ENCODE assay signal across 8 mouse cellular contexts in the genomic region with DNA sequence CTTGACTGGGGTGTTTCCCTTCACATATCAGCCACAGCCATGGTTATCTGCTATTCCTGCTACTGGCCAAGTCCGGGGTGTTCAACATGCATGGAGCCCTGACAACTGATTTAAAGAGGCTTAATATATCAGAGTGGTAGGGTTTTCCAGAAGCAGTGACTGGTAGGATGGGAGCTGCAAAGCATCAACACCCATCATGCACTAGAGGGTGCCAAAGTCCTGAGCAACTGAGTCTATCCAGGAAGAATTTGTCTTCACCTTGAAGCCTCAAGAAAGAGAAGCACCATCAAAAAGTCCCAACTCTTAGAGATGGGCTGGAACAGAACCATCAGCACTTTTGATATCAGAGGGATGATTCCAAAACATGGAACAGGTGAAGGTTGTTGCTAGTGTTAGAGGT.
DNase-seq lines count a peak whose midpoint lies in the region; ATAC-seq and TF ChIP-seq lines count a peak whose summit lies in the region.

No protein-coding gene starts in this region.

- peak; percentile 91 for TF ChIP-seq CTCF in cortical plate, adult 2 months (IDR thresholded peaks at IDR 0.05; ENCODE audit: extremely low read depth, insufficient read depth, low read length)

- TF ChIP-seq POLR2A in cortical plate, adult 2 months (IDR thresholded peaks at IDR 0.05; ENCODE audit: extremely low read depth, insufficient read depth, low read length) = no peak

- 52% methylated on average over 1 of the region's 1 CpGs for WGBS in hindbrain, embryonic 11.5 days
- WGBS in hindbrain, embryonic 10.5 days = 75% methylated on average over 1 of the region's 1 CpGs

- no peak overlapping the region for H3K4me2 ChIP-seq in hindbrain, embryonic 11.5 days (replicated peaks; ENCODE audit: low read depth, low read length)

- H3K4me3 ChIP-seq in hindbrain, embryonic 11.5 days (ENCODE audit: low read depth, low read length) = no peak overlapping the region
- no peak overlapping the region for H3K4me3 ChIP-seq in hindbrain, embryonic 10.5 days
- H3K4me3 ChIP-seq in cortical plate, adult 2 months (ENCODE audit: insufficient read depth, low read length) = no peak overlapping the region

- ATAC-seq in hindbrain, embryonic 11.5 days (ENCODE audit: low FRiP score) = 0 out of 2 replicates have a peak, but pooled peaks have one; percentile 14

- H3K9me3 ChIP-seq in hindbrain, embryonic 11.5 days (ENCODE audit: control insufficient read depth, low read length) = no peaks in the 10 kb centered on the region
- no peaks in the 10 kb centered on the region for H3K9me3 ChIP-seq in hindbrain, embryonic 10.5 days

- H3K9ac ChIP-seq in hindbrain, embryonic 11.5 days (ENCODE audit: low read depth, low read length) = no peak overlapping the region

- DNase-seq in hindbrain, embryonic 11.5 days (ENCODE audit: low spot score) = peak; percentile 28
- DNase-seq in hindbrain, embryonic 10.5 days (ENCODE audit: low spot score) = no peak
- peak; percentile 15 to 25 for DNase-seq in B cell, adult 2 months
- peak; percentile 13 for DNase-seq in ZHBTc4 (ENCODE audit: low read depth, low spot score)
- peak; percentile 18 to 53 for DNase-seq in kidney, postnatal 36 days
- peak; percentile 2 for DNase-seq in naive thymus-derived CD4-positive, alpha-beta T cell, adult 2 months (ENCODE audit: low read depth)
- no peak for DNase-seq in urinary bladder, postnatal 10 days (ENCODE audit: low spot score)

- no peaks in the 10 kb centered on the region for H3K4me1 ChIP-seq in hindbrain, embryonic 11.5 days (replicated peaks; ENCODE audit: control insufficient read depth, insufficient read depth, low read length)
- no peaks in the 10 kb centered on the region for H3K4me1 ChIP-seq in hindbrain, embryonic 10.5 days (replicated peaks)
- no peaks in the 10 kb centered on the region for H3K4me1 ChIP-seq in cortical plate, adult 2 months (ENCODE audit: control insufficient read depth, insufficient read depth, low read length)

- no peak overlapping the region for H3K27ac ChIP-seq in hindbrain, embryonic 11.5 days (ENCODE audit: low read depth, low read length)
- H3K27ac ChIP-seq in hindbrain, embryonic 10.5 days = no peak overlapping the region
- H3K27ac ChIP-seq in cortical plate, adult 2 months (ENCODE audit: insufficient read depth, low read length) = no peak overlapping the region

- H3K27me3 ChIP-seq in hindbrain, embryonic 11.5 days (ENCODE audit: control insufficient read depth, insufficient read depth, low read length) = no peaks in the 10 kb centered on the region
- no peaks in the 10 kb centered on the region for H3K27me3 ChIP-seq in hindbrain, embryonic 10.5 days (ENCODE audit: insufficient read depth, poor library complexity, severe bottlenecking)

- no peaks in the 10 kb centered on the region for H3K36me3 ChIP-seq in hindbrain, embryonic 11.5 days (ENCODE audit: control insufficient read depth, insufficient read depth, low read length)
- no peaks in the 10 kb centered on the region for H3K36me3 ChIP-seq in hindbrain, embryonic 10.5 days

Comparison
In these comparisons a context has a peak if more than half of its experiments do, and no peak if none do; other contexts are left out.
1. DNase-seq: peak in hindbrain, embryonic 11.5 days (single experiment), B cell, adult 2 months (2 of 2), ZHBTc4 (single experiment), kidney, postnatal 36 days (2 of 2) and naive thymus-derived CD4-positive, alpha-beta T cell, adult 2 months (single experiment); none in hindbrain, embryonic 10.5 days (single experiment) and urinary bladder, postnatal 10 days (single experiment).